Mouse (Mus musculus) lung, postnatal 4 days (tissue): ENCODE measurements around the gene Klk1b4.
"Not testable (repeated sequence)": the region's sequence is repeated elsewhere in the genome, so short reads cannot be mapped to it uniquely, and the experiment has no call there.

Experiments
- DNase-seq, 2 experiments: peaks; one replicate each; pipeline ENCODE4 v3.0.0; 2021

The Klk1b4 gene

DNA sequence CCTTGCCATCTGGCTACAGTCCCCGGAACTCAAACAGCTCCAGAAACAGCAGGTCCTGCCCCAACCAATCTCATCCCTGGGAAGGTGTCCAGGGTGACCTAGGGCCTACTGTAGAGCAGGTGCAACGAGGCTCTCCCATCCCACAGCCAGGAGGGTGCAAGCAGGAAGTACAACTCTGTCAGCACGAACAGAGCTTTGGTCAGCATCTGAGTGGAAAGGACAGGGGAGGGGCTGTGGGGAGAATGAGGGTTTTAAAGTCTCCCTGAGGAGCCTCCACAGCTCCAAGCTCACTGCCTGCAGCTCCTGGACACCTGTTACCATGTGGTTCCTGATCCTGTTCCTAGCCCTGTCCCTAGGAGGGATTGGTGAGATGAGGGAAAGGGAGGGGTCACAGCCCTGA lies at the start of gene Klk1b4:
Klk1b4 (plus strand) TSS at position 301 of the 400 bp plus-strand sequence.
- DNase-seq, result not testable (repeated sequence)

DNA sequence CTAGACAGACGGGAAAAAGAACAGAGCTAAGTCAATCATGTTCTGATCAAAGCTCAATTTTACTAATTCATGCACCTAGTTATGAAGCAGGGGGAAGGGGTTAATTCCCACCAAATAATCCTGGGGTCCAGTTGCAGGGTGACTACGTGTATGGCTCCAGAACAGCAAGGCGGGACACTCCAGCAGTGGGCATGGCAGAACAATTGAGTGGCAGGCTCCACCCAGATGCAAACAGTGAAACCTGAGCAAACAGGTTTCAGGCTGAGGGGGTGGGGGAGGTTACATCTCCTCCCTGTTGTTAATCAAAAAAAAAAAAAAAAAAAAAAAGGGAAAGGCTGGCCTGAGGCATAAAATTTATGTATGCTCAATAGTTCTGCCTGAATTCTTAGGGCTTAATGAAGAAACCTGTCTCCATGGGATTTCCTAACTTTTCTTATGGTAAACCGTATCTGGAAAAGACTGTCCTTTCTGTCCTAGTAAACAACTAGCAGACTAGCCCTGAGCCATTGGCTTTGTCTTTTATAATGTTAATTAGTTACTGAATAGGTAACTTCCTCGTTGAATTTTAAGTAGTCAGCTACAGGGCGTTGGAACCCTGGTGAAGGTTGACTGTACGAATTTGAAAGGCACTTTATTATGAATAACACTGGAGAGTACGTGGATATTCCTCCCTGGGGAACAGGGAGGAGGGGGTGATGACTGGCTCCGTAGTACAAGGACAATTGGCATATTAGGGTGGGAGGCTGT lies 27.8 kb upstream of the Klk1b4 start:
- DNase-seq, result no peak

DNA sequence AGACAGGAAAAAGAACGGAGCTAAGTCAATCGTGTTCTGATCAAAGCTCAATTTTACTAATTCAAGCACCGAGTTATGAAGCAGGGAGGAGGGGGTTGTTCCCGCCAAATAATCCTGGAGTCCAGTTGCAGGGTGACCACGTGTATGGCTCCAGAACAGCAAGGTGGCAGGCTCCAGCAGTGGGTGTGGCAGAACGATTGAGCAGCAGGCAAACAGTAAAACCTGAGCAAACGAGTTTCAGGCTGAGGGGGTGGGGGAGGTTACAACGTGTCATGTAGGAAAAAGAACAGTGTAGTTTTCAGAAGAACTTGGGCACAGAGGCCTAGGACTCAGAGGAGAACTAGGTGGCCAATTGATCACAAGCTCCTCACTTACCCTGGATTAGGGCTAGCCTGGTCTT lies 20.7 kb upstream of the Klk1b4 start:
- DNase-seq, result not testable (repeated sequence)

DNA sequence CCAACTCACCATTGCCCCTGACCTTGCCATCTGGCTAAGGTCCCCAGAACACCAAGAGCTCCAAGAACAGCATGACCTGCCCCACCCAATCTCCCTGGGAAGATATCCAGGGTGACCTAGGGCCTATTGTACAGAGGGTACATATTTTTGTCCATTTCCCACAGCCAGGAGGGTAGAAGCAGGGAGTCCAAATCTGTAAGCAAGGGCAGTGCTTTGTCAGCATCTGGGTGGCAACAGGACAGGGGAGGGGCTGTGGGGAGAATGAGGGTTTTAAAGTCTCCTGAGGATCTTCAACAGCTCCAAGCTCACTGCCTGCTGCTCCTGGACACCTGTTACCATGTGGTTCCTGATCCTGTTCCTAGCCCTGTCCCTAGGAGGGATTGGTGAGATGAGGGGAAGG lies 19.3 kb upstream of the Klk1b4 start, which contains the start of gene Klk1b24:
Klk1b24 (plus strand) TSS at position 301 of the 400 bp plus-strand sequence.
- DNase-seq, result not testable (repeated sequence)

- not testable (repeated sequence) for DNase-seq
Observed at GRCm38 (mm10) chr7:44193466-44193865, 13.8 kb upstream of the Klk1b4 start.

DNA sequence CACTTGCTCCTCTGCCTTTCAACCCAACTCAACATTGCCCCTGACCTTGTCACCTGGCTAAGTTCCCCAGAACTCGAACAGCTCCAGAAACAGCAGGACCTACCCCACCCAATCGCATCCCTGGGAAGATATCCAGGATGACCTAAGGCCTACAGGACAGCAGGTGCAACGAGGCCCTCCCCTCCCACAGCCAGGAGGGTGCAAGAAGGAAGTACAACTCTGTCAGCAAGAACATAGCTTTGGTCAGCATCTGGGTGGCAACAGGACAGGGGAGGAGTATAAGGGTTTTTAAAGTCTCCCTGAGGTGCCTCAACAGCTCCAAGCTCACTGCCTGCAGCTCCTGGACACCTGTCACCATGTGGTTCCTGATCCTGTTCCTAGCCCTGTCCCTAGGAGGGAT lies 9.3 kb upstream of the Klk1b4 start, which contains the start of gene Klk1b3:
Klk1b3 (plus strand) TSS at position 301 of the 400 bp plus-strand sequence.
- DNase-seq, result no peak

GRCm38 (mm10) chr7:44208307-44208706 lies 1.1 kb downstream of the Klk1b4 start:
- DNase-seq, result no peak

GRCm38 (mm10) chr7:44215645-44216044 lies 8.4 kb downstream of the Klk1b4 start, which contains the start of gene Klk1b5:
TSS of gene Klk1b5 (plus strand) at chr7:44215945.
- no peak for DNase-seq

DNA sequence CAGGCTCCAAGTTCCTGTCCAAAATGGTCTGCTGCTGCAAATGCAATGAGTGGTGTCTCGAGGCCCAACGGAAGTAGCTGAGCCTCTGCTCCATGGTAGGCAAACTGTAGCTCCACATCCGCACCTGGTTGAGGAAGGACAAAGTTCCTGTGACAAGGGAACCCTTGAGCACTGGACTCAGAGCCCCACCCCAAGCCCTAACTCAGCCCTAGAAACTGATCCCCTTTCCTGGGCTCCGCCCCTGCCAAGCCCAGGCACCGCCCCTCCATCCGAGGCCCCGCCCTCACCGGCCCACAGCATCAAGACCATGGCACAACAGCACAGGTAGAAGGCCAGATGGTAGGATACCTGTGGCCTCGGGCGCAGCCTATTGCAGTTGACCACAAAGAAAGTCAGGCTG lies 14.4 kb downstream of the Klk1b4 start:
- not testable (repeated sequence) for DNase-seq

- DNase-seq, result not testable (repeated sequence)
Observed at GRCm38 (mm10) chr7:44222335-44222734, 15.1 kb downstream of the Klk1b4 start.

DNA sequence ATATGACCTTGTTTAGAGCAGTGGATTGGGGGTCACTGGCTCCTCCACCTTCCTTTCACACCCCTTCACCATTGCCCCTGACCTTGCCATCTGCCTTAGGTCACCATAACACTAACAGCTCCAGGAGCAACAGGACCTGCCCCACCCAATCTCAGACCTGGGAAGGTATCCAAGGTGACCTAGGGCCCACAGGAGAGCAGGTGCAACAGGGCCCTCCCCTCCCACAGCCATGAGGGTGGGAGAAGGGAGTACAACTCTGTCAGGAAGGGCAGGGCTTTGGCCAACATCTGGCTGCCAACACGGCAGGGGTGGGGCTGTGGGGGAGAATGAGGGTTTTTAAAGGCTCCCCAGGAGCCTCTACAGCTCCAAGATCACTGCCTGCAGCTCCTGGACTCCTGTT lies 17.8 kb downstream of the Klk1b4 start, which contains the start of gene Klk1:
Klk1 (plus strand) TSS at position 285 of the 400 bp plus-strand sequence.
- DNase-seq, result no peak

DNA sequence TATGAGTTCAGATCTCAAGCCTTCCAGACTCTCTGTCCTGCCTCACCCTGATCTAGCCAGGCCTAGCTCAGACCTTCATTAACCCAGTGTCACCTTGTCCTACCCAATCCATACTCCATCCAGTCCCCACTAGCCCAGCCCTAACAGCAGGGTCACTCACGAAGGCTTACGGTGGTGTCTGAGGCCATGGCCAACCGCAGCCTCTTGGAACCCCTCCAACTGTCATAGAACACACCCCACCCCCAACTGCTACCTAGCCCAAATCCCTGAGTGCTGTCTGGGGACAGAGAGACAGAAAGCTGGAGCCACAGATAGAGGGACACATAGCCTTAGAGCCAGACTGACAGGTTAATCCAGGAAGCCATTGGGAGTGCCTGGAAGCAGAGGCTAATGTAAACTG lies 28.7 kb downstream of the Klk1b4 start, which contains the start of gene Gm36864:
Gm36864 (plus strand) TSS at position 269 of the 400 bp plus-strand sequence.
- no peak for DNase-seq

DNA sequence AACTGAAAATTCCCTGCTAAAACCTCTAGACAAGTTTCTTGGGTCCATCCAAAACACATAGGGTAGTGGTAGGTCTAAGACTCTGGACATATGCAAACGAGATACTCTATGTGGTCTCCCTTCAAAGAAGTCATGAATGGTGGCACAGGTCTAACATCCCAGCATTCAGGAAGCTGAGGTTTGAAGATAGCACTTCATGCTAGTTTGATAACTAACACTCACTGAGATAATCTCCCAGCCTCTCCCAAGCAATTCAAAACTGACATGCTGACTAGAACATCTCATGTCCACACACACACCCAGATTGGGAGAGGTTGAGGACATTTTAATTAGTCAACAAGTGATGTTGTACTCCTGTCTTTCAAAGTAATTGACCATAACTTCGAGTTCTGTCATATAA lies 32.7 kb downstream of the Klk1b4 start:
- no peak for DNase-seq

GRCm38 (mm10) chr7:44240712-44241111 lies 33.5 kb downstream of the Klk1b4 start:
- DNase-seq, result no peak

- no peak for DNase-seq
Observed at GRCm38 (mm10) chr7:44241163-44241562, 33.9 kb downstream of the Klk1b4 start.

- DNase-seq, result no peak
Observed at GRCm38 (mm10) chr7:44244080-44244479, 36.8 kb downstream of the Klk1b4 start.

DNA sequence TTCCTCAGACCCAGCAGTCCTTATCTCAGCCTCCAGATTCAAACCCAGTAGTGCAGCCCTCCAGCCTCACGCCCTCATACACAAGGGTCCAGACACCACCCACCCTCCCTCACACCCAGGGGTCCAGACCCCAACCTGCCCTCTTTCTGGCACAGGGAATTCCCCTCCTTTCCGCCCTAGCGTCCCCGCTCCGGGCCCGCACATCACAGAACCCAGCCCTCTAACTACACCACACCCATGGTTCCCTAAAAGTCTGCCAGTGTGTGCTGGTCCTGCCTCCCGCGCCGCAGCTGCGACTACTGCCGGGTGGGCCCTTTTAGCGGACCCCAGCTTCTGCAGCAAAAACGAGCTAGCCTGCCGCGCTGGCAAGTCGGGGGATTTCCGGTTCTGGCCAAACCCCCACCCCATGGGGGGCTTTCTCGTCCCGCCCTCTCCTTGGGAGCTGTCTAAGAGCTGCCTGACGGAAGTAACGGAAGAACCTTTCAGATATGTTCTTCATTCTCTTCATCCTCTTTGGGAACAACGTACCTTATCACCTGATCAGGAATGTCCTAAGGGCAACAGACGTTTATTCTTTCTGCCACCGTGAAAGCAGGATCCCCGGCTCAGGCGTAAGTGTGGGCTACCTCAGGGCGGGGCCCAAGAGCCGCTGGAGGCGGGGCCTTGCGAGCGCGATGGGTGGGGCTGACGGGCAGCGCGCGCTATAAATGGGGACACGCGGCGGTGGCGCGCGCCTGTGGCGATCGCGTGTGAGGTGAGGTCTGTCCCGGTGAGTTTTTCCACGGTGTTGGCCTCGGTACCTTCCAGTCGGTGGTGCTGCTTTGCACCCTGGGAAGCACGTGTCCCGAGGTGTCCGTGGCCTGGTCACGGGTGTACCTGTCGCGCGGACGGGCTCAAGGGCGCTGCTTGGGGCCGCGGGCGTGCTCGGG lies 39.1 kb downstream of the Klk1b4 start, which contains the start of the genes 1700028J19Rik and 2410002F23Rik:
1700028J19Rik (minus strand) TSS at position 641 of the 929 bp plus-strand sequence.
2410002F23Rik (plus strand) TSS at position 668 of the 929 bp plus-strand sequence.
- DNase-seq, result peak; percentile 92 to 94

GRCm38 (mm10) chr7:44246984-44247470 lies 39.8 kb downstream of the Klk1b4 start:
- DNase-seq, result no peak

GRCm38 (mm10) chr7:44247971-44248370 lies 40.7 kb downstream of the Klk1b4 start:
- DNase-seq, result no peak

GRCm38 (mm10) chr7:44249248-44249647 lies 42.0 kb downstream of the Klk1b4 start:
- DNase-seq, result no peak

GRCm38 (mm10) chr7:44250732-44251275 lies 43.6 kb downstream of the Klk1b4 start:
- DNase-seq, result not testable (repeated sequence)

- no peak for DNase-seq
Observed at GRCm38 (mm10) chr7:44253023-44253616, 45.9 kb downstream of the Klk1b4 start.
